Mouse (Mus musculus) forebrain, embryonic 13.5 days (tissue): ENCODE measurements around the gene Ptprn2. TPM values are rescaled to one million over a fixed set of nuclear protein-coding genes. Genes with fewer than 3 reads are reported as not detected.

Experiments used
- ATAC-seq: fragments of 200-750 bp; cut with Nextera tagmentation; 2 replicates; pipeline ENCODE4 v1.8.0; 2017
- H3K27ac ChIP-seq: fragments of 300-500 bp; sonication (generic); 2 replicates; pipeline ENCODE4 v1.5.1; 2015; ENCODE audit warnings: inconsistent platforms, mild to moderate bottlenecking, moderate library complexity
- H3K27me3 ChIP-seq: fragments of 300-500 bp; sonication (generic); 2 replicates; pipeline ENCODE4 v1.6.1; 2015; ENCODE audit warnings: mild to moderate bottlenecking, inconsistent platforms
- H3K36me3 ChIP-seq: fragments of 300-500 bp; sonication (generic); 2 replicates; pipeline ENCODE4 v1.6.1; 2015; ENCODE audit warnings: mild to moderate bottlenecking, inconsistent platforms; ENCODE audit not compliant: poor library complexity, severe bottlenecking
- H3K4me1 ChIP-seq: fragments of 300-500 bp; sonication (generic); 2 replicates; pipeline ENCODE4 v1.6.1; 2015; ENCODE audit warnings: inconsistent platforms
- H3K4me2 ChIP-seq: fragments of 300-500 bp; sonication (generic); 2 replicates; pipeline ENCODE4 v1.6.1; 2015; ENCODE audit warnings: inconsistent platforms, mild to moderate bottlenecking, moderate library complexity
- H3K4me3 ChIP-seq: fragments of 300-500 bp; sonication (generic); 2 replicates; pipeline ENCODE4 v1.5.1; 2015; ENCODE audit warnings: mild to moderate bottlenecking, inconsistent platforms
- H3K9ac ChIP-seq: fragments of 300-500 bp; sonication (generic); 2 replicates; pipeline ENCODE4 v1.6.1; 2015; ENCODE audit warnings: mild to moderate bottlenecking, inconsistent platforms
- H3K9me3 ChIP-seq: fragments of 300-500 bp; sonication (generic); replicated peaks from 2 replicates; pipeline ENCODE4 v1.6.1; 2016; ENCODE audit warnings: inconsistent platforms
- WGBS: fragments of 180-500 bp; shearing (Covaris S2); methylation state at CpG from one replicate; pipeline ENCODE4 v1.1.7; 2015; 5-methylcytosine and 5-hydroxymethylcytosine counted together
- polyA plus RNA-seq: library from polyadenylated mRNA; unstranded; fragments of >200 nt; fragmentation: Nextera tagmentation; extraction: Ambion mirVana; gene quantifications from 2 replicates; pipeline ENCODE4 v1.2.1, GENCODE M21; 2015

Ptprn2 gene
- polyA plus RNA-seq, 1 experiment from 2014 or later: 6.6 TPM

- Histone ChIP-seq H3K36me3 (no peaks in the 10 kb centered on the region), H3K27me3 (peaks cover 58% of the 10 kb centered on the region), H3K9me3 (no peaks in the 10 kb centered on the region), H3K4me2 (peak overlapping the region; percentile 50), H3K9ac (0 out of 2 replicates have a peak overlapping the region, but pooled peaks have one; percentile 5), H3K4me3 (0 out of 2 replicates have a peak overlapping the region, but pooled peaks have one; percentile 9), H3K4me1 (peaks cover 25% of the 10 kb centered on the region), H3K27ac (peak overlapping the region; percentile 63)
- ATAC-seq: peak; percentile 29
- WGBS: 32% methylated on average over 4 of the region's 4 CpGs
These were observed 621.2 kb downstream of the Ptprn2 start for GRCm38 (mm10) chr12:117106696-117107095.

GRCm38 (mm10) chr12:117107143-117107616 is 621.7 kb downstream of the Ptprn2 start:
- peak; percentile 96 for ATAC-seq
- under 1% methylated on average over 16 of the region's 16 CpGs for WGBS
- H3K27me3 ChIP-seq: peaks cover 60% of the 10 kb centered on the region

GRCm38 (mm10) chr12:117115254-117115865 is 629.8 kb downstream of the Ptprn2 start:
- WGBS: 45% methylated on average over 10 of the region's 10 CpGs
- H3K4me2 ChIP-seq: no peak overlapping the region
- peak overlapping the region; percentile 49; the same call in 1 of the 2 replicates for H3K27ac ChIP-seq
- no peaks in the 10 kb centered on the region for H3K4me1 ChIP-seq
- ATAC-seq: peak; percentile 51
- H3K9me3 ChIP-seq: no peaks in the 10 kb centered on the region
- H3K36me3 ChIP-seq: no peaks in the 10 kb centered on the region
- peaks cover 41% of the 10 kb centered on the region for H3K27me3 ChIP-seq
- no peak overlapping the region for H3K4me3 ChIP-seq
- no peak overlapping the region for H3K9ac ChIP-seq

More at GRCm38 (mm10) chr12:117107143-117107616, 621.7 kb downstream of the Ptprn2 start:
- Histone ChIP-seq H3K4me3 (0 out of 2 replicates have a peak overlapping the region, but pooled peaks have one; percentile 9), H3K9me3 (no peaks in the 10 kb centered on the region), H3K4me1 (peaks cover 25% of the 10 kb centered on the region), H3K36me3 (no peaks in the 10 kb centered on the region), H3K9ac (0 out of 2 replicates have a peak overlapping the region, but pooled peaks have one; percentile 5), H3K27ac (peak overlapping the region; percentile 63), H3K4me2 (peak overlapping the region; percentile 50)

- Histone ChIP-seq H3K4me1 (peaks cover 4% of the 10 kb centered on the region; the same call in 1 of the 2 replicates), H3K27me3 (peaks cover 8% of the 10 kb centered on the region; the same call in 1 of the 2 replicates), H3K9me3 (no peaks in the 10 kb centered on the region), H3K4me3 (no peak overlapping the region), H3K9ac (no peak overlapping the region), H3K4me2 (no peak overlapping the region), H3K27ac (no peak overlapping the region), H3K36me3 (no peaks in the 10 kb centered on the region)
- WGBS: 99% methylated on average over 3 of the region's 3 CpGs
- no peak for ATAC-seq
These were observed 641.6 kb downstream of the Ptprn2 start for GRCm38 (mm10) chr12:117127078-117127477.

- H3K27ac ChIP-seq: no peak overlapping the region
- H3K9ac ChIP-seq: no peak overlapping the region
- H3K9me3 ChIP-seq: no peaks in the 10 kb centered on the region
- H3K4me1 ChIP-seq: peaks cover 4% of the 10 kb centered on the region; the same call in 1 of the 2 replicates
- H3K4me2 ChIP-seq: no peak overlapping the region
- peaks cover 8% of the 10 kb centered on the region; the same call in 1 of the 2 replicates for H3K27me3 ChIP-seq
- no peaks in the 10 kb centered on the region for H3K36me3 ChIP-seq
- 86% methylated on average over 6 of the region's 6 CpGs for WGBS
- no peak for ATAC-seq
- H3K4me3 ChIP-seq: no peak overlapping the region
These were observed 642.0 kb downstream of the Ptprn2 start for GRCm38 (mm10) chr12:117127485-117127884.

GRCm38 (mm10) chr12:117132095-117132494 is 646.6 kb downstream of the Ptprn2 start:
- Histone ChIP-seq H3K4me1 (peaks cover 4% of the 10 kb centered on the region; the same call in 1 of the 2 replicates), H3K27me3 (peaks cover 6% of the 10 kb centered on the region; the same call in 1 of the 2 replicates), H3K27ac (no peak overlapping the region), H3K36me3 (no peaks in the 10 kb centered on the region), H3K4me3 (no peak overlapping the region), H3K9me3 (no peaks in the 10 kb centered on the region), H3K9ac (no peak overlapping the region), H3K4me2 (no peak overlapping the region)
- no peak; the same call in 1 of the 2 replicates for ATAC-seq
- WGBS: 9% methylated on average over 2 of the region's 2 CpGs

GRCm38 (mm10) chr12:117135205-117135604 is 649.7 kb downstream of the Ptprn2 start:
- no peaks in the 10 kb centered on the region for H3K4me1 ChIP-seq
- no peak for ATAC-seq
- no peak overlapping the region for H3K4me2 ChIP-seq
- H3K9ac ChIP-seq: no peak overlapping the region
- H3K27me3 ChIP-seq: peaks cover 4% of the 10 kb centered on the region; the same call in 1 of the 2 replicates
- H3K9me3 ChIP-seq: no peaks in the 10 kb centered on the region
- no peaks in the 10 kb centered on the region for H3K36me3 ChIP-seq
- no peak overlapping the region for H3K27ac ChIP-seq
- no peak overlapping the region for H3K4me3 ChIP-seq
- WGBS: 56% methylated on average over 5 of the region's 5 CpGs

GRCm38 (mm10) chr12:117136472-117137010 is 651.0 kb downstream of the Ptprn2 start:
- H3K4me3 ChIP-seq: no peak overlapping the region
- H3K27me3 ChIP-seq: peaks cover 4% of the 10 kb centered on the region; the same call in 1 of the 2 replicates
- no peak overlapping the region for H3K4me2 ChIP-seq
- H3K4me1 ChIP-seq: no peaks in the 10 kb centered on the region
- WGBS: 69% methylated on average over 5 of the region's 5 CpGs
- H3K27ac ChIP-seq: no peak overlapping the region
- no peaks in the 10 kb centered on the region for H3K9me3 ChIP-seq
- no peak overlapping the region for H3K9ac ChIP-seq
- no peaks in the 10 kb centered on the region for H3K36me3 ChIP-seq
- ATAC-seq: 0 out of 2 replicates have a peak, but pooled peaks have one; percentile 31

- WGBS: 82% methylated on average over 4 of the region's 4 CpGs
- H3K4me2 ChIP-seq: no peak overlapping the region
- H3K27ac ChIP-seq: no peak overlapping the region
- no peak overlapping the region for H3K9ac ChIP-seq
- ATAC-seq: no peak
- H3K4me1 ChIP-seq: no peaks in the 10 kb centered on the region
- peaks cover 8% of the 10 kb centered on the region; the same call in 1 of the 2 replicates for H3K27me3 ChIP-seq
- no peaks in the 10 kb centered on the region for H3K9me3 ChIP-seq
- no peak overlapping the region for H3K4me3 ChIP-seq
- no peaks in the 10 kb centered on the region for H3K36me3 ChIP-seq
These were observed 655.4 kb downstream of the Ptprn2 start for GRCm38 (mm10) chr12:117140901-117141300.

GRCm38 (mm10) chr12:117141394-117141793 is 655.9 kb downstream of the Ptprn2 start:
- ATAC-seq: no peak
- no peak overlapping the region for H3K4me3 ChIP-seq
- no peaks in the 10 kb centered on the region for H3K36me3 ChIP-seq
- 89% methylated on average over 6 of the region's 6 CpGs for WGBS
- H3K9me3 ChIP-seq: no peaks in the 10 kb centered on the region
- peaks cover 9% of the 10 kb centered on the region; the same call in 1 of the 2 replicates for H3K27me3 ChIP-seq
- H3K9ac ChIP-seq: no peak overlapping the region
- no peak overlapping the region for H3K4me2 ChIP-seq
- no peak overlapping the region for H3K27ac ChIP-seq
- no peaks in the 10 kb centered on the region for H3K4me1 ChIP-seq

- Histone ChIP-seq H3K27me3 (peaks cover 65% of the 10 kb centered on the region), H3K4me1 (peaks cover 33% of the 10 kb centered on the region), H3K4me3 (peak overlapping the region; percentile 22), H3K9me3 (no peaks in the 10 kb centered on the region), H3K27ac (no peak overlapping the region), H3K36me3 (no peaks in the 10 kb centered on the region), H3K9ac (no peak overlapping the region), H3K4me2 (peak overlapping the region; percentile 52)
- WGBS: 8% methylated on average over 7 of the region's 7 CpGs
- ATAC-seq: no peak
These were observed 663.7 kb downstream of the Ptprn2 start for GRCm38 (mm10) chr12:117149176-117149575.
